Mouse (Mus musculus) forebrain, postnatal 0 days (tissue): ENCODE results near the gene Lrrc34. TPM values are rescaled to one million over a fixed set of nuclear protein-coding genes. Genes with fewer than 3 reads are reported as not detected.
A peak's percentile ranks its signal among the peaks of the same experiment; 100 is the strongest.

ENCODE experiments used
- ATAC-seq: fragments of 200-750 bp; cut with Nextera tagmentation; 2 replicates; pipeline ENCODE4 v1.8.0; 2017; ENCODE audit warnings: mild to moderate bottlenecking, moderate library complexity
- DNase-seq: peaks from one replicate; pipeline ENCODE4 v3.0.0-alpha.2; 2015
- H3K27ac ChIP-seq: fragments of 300-500 bp; sonication (generic); 2 replicates; pipeline ENCODE4 v1.5.1; 2014; ENCODE audit warnings: low read depth, mild to moderate bottlenecking, antibody characterized with exemption, low read length, moderate library complexity, mixed read lengths
- H3K27me3 ChIP-seq: fragments of 300-500 bp; sonication (generic); 2 replicates; pipeline ENCODE4 v1.6.1; 2014; ENCODE audit warnings: mild to moderate bottlenecking, low read length, mixed read lengths; ENCODE audit not compliant: insufficient read depth
- H3K36me3 ChIP-seq: fragments of 300-500 bp; sonication (generic); 2 replicates; pipeline ENCODE4 v1.6.1; 2014; ENCODE audit warnings: mild to moderate bottlenecking, moderate library complexity; ENCODE audit not compliant: insufficient read depth
- H3K4me1 ChIP-seq: fragments of 300-500 bp; sonication (generic); 2 replicates; pipeline ENCODE4 v1.6.1; 2014; ENCODE audit warnings: antibody characterized with exemption; ENCODE audit not compliant: insufficient read depth
- H3K4me2 ChIP-seq: fragments of 300-500 bp; sonication (generic); 2 replicates; pipeline ENCODE4 v1.6.1; 2014; ENCODE audit warnings: low read depth, mild to moderate bottlenecking, moderate library complexity
- H3K4me3 ChIP-seq: fragments of 300-500 bp; sonication (generic); 2 replicates; pipeline ENCODE4 v1.5.1; 2014; ENCODE audit warnings: low read depth, low read length, mixed read lengths
- H3K9ac ChIP-seq: fragments of 300-500 bp; sonication (generic); 2 replicates; pipeline ENCODE4 v1.6.1; 2014; ENCODE audit warnings: mild to moderate bottlenecking
- H3K9me3 ChIP-seq: fragments of 300-500 bp; sonication (generic); 2 replicates; pipeline ENCODE4 v1.6.1; 2016; ENCODE audit warnings: low read length
- CTCF ChIP-seq: sonication (generic); IDR thresholded peaks from 2 replicates; pipeline ENCODE4 v1.5.1; 2016; ENCODE audit warnings: antibody characterized with exemption, control low read depth, low read depth
- WGBS: fragments of 180-500 bp; shearing (Covaris S2); extraction: QIAGEN DNeasy Blood & Tissue Kit; methylation state at CpG from one replicate; pipeline ENCODE4 v1.1.7; 2014; 5-methylcytosine and 5-hydroxymethylcytosine counted together
- polyA plus RNA-seq: library from polyadenylated mRNA; unstranded; fragments of >200 nt; fragmentation: Nextera tagmentation; extraction: Ambion mirVana; gene quantifications from 2 replicates; pipeline ENCODE4 v1.2.1, GENCODE M21; 2015
- total RNA-seq: library from RNA; depleted of rRNA; stranded (reverse); fragments of >200 nt; gene quantifications from 2 replicates; pipeline ENCODE4 v1.2.3, GENCODE M21; 2014

Gene Lrrc34
- total and polyA plus RNA-seq, 2 experiments from 2014 or later: 1.7 to 2.1 TPM

- peak overlapping the region; percentile 41; the same call in 1 of the 2 replicates for H3K9ac ChIP-seq
- DNase-seq: peak; percentile 93
- under 1% methylated on average over 17 of the region's 17 CpGs for WGBS
Measured at GRCm38 (mm10) chr3:30601175-30601574, 46.5 kb downstream of the Lrrc34 start.

GRCm38 (mm10) chr3:30600717-30601116 is 47.0 kb downstream of the Lrrc34 start:
- H3K36me3 ChIP-seq: no peaks in the 10 kb centered on the region; the same call in 1 of the 2 replicates

More at GRCm38 (mm10) chr3:30601175-30601574, 46.5 kb downstream of the Lrrc34 start:
- ATAC-seq: 0 out of 2 replicates have a peak, but pooled peaks have one; percentile 5
- peak overlapping the region; percentile 66 for H3K4me3 ChIP-seq
- no peaks in the 10 kb centered on the region for H3K9me3 ChIP-seq
- H3K36me3 ChIP-seq: no peaks in the 10 kb centered on the region; the same call in 1 of the 2 replicates
- H3K4me1 ChIP-seq: peaks cover 6% of the 10 kb centered on the region
- H3K27ac ChIP-seq: peak overlapping the region; percentile 73
- H3K4me2 ChIP-seq: peak overlapping the region; percentile 80
- TF ChIP-seq CTCF: no peak
- H3K27me3 ChIP-seq: no peaks in the 10 kb centered on the region

GRCm38 (mm10) chr3:30599711-30600545 is 47.7 kb downstream of the Lrrc34 start, which contains the start of gene Actrt3:
Actrt3 (minus strand) TSS chr3:30599939.
- Histone ChIP-seq H3K27me3 (no peaks in the 10 kb centered on the region), H3K9me3 (no peaks in the 10 kb centered on the region), H3K36me3 (no peaks in the 10 kb centered on the region; the same call in 1 of the 2 replicates), H3K9ac (peak within 1 kb of the TSS; percentile 56), H3K4me3 (peak within 1 kb of the TSS; percentile 66), H3K4me2 (peak within 1 kb of the TSS; percentile 80), H3K4me1 (peaks cover 6% of the 10 kb centered on the region), H3K27ac (peak within 1 kb of the TSS; percentile 73)
- under 1% methylated on average over 32 of the region's 32 CpGs for WGBS
- DNase-seq: peak; percentile 48
- TF ChIP-seq CTCF: no peak
- no peak for ATAC-seq

More at GRCm38 (mm10) chr3:30600717-30601116, 47.0 kb downstream of the Lrrc34 start:
- Histone ChIP-seq H3K4me3 (peak overlapping the region; percentile 66), H3K27me3 (no peaks in the 10 kb centered on the region), H3K4me1 (peaks cover 6% of the 10 kb centered on the region), H3K4me2 (peak overlapping the region; percentile 80), H3K9me3 (no peaks in the 10 kb centered on the region), H3K9ac (peak overlapping the region; percentile 41; the same call in 1 of the 2 replicates), H3K27ac (peak overlapping the region; percentile 73)
- TF ChIP-seq CTCF: no peak
- no peak for ATAC-seq
- under 1% methylated on average over 14 of the region's 14 CpGs for WGBS
- DNase-seq: peak; percentile 64

- Histone ChIP-seq H3K9me3 (no peaks in the 10 kb centered on the region), H3K36me3 (no peaks in the 10 kb centered on the region), H3K9ac (no peak overlapping the region), H3K4me2 (no peak overlapping the region), H3K27ac (no peak overlapping the region), H3K4me3 (no peak overlapping the region), H3K27me3 (no peaks in the 10 kb centered on the region), H3K4me1 (no peaks in the 10 kb centered on the region; the same call in 1 of the 2 replicates)
- ATAC-seq (no peak), DNase-seq (no peak)
- 87% methylated on average over 7 of the region's 7 CpGs for WGBS
- TF ChIP-seq CTCF: no peak
Measured at GRCm38 (mm10) chr3:30597271-30597670, 50.4 kb downstream of the Lrrc34 start.

- Histone ChIP-seq H3K9me3 (no peaks in the 10 kb centered on the region), H3K36me3 (no peaks in the 10 kb centered on the region), H3K27me3 (no peaks in the 10 kb centered on the region), H3K4me1 (no peaks in the 10 kb centered on the region; the same call in 1 of the 2 replicates), H3K27ac (peak overlapping the region; percentile 59), H3K9ac (peak overlapping the region; percentile 82), H3K4me2 (peak overlapping the region; percentile 77), H3K4me3 (peak overlapping the region; percentile 73)
- no peak for TF ChIP-seq CTCF
- under 1% methylated on average over 62 of the region's 62 CpGs for WGBS
- DNase-seq (peak; percentile 73), ATAC-seq (peak; percentile 69)
Measured at GRCm38 (mm10) chr3:30595111-30595832, 52.4 kb downstream of the Lrrc34 start.

- WGBS: 70% methylated on average over 4 of the region's 4 CpGs
- H3K27ac ChIP-seq: no peak overlapping the region
- H3K9me3 ChIP-seq: no peaks in the 10 kb centered on the region
- no peaks in the 10 kb centered on the region for H3K36me3 ChIP-seq
- H3K27me3 ChIP-seq: no peaks in the 10 kb centered on the region
- H3K4me2 ChIP-seq: no peak overlapping the region
- no peak overlapping the region for H3K4me3 ChIP-seq
- no peak overlapping the region for H3K9ac ChIP-seq
- DNase-seq: peak; percentile 16
- ATAC-seq: peak; percentile 35; the same call in 1 of the 2 replicates
- TF ChIP-seq CTCF: peak; percentile 29; the same call in 1 of the 2 replicates
- H3K4me1 ChIP-seq: no peaks in the 10 kb centered on the region
Measured at GRCm38 (mm10) chr3:30593719-30594485, 53.8 kb downstream of the Lrrc34 start.
